Mouse (Mus musculus) embryonic fibroblast, embryonic 13.5 days (primary cell): ENCODE measurements around the gene Celsr2. TPM values are rescaled to one million over a fixed set of nuclear protein-coding genes. Genes with fewer than 3 reads are reported as not detected.
A peak's percentile ranks its signal among the peaks of the same experiment; 100 is the strongest.

ENCODE experiments used
- H3K27ac ChIP-seq: 2 replicates; pipeline ENCODE4 v1.5.1; 2012; ENCODE audit warnings: low read length, control low read depth, inconsistent platforms; ENCODE audit not compliant: insufficient read depth
- H3K4me1 ChIP-seq: 2 replicates; pipeline ENCODE4 v1.6.1; 2011; ENCODE audit warnings: low read length; ENCODE audit not compliant: control insufficient read depth, insufficient read depth
- H3K4me3 ChIP-seq: 2 replicates; pipeline ENCODE4 v1.5.1; 2011; ENCODE audit warnings: mild to moderate bottlenecking, control low read depth, low read length; ENCODE audit not compliant: insufficient read depth
- CTCF ChIP-seq: IDR thresholded peaks from 2 replicates; pipeline ENCODE4 v1.5.1; 2011; ENCODE audit warnings: mild to moderate bottlenecking, control low read depth, low read length, moderate library complexity, borderline replicate concordance; ENCODE audit not compliant: insufficient read depth
- POLR2A ChIP-seq: IDR thresholded peaks from 2 replicates; pipeline ENCODE4 v1.6.1; 2011; ENCODE audit warnings: low read depth, mild to moderate bottlenecking, control low read depth, low read length, moderate library complexity
- polyA plus RNA-seq: library from polyadenylated mRNA; stranded (reverse); fragments of >200 nt; gene quantifications from 2 replicates; pipeline ENCODE4 v1.2.4, GENCODE M21; 2011; ENCODE audit warnings: low read depth; ENCODE audit not compliant: missing spikeins, insufficient read length

Celsr2 gene
- polyA plus RNA-seq, 1 experiment: 1.8 TPM

- H3K4me3 ChIP-seq: peak overlapping the region; percentile 14
- no peak; the same call in 1 of the 2 replicates for TF ChIP-seq POLR2A
- no peak for TF ChIP-seq CTCF
- peak overlapping the region; percentile 73 for H3K27ac ChIP-seq
- peaks cover 9% of the 10 kb centered on the region for H3K4me1 ChIP-seq
Observed at GRCm38 (mm10) chr3:108381945-108382875, 33.1 kb downstream of the Celsr2 start.

- Histone ChIP-seq H3K27ac (no peak overlapping the region), H3K4me1 (peaks cover 9% of the 10 kb centered on the region), H3K4me3 (no peak overlapping the region)
- TF ChIP-seq CTCF: peak; percentile 81
- no peak for TF ChIP-seq POLR2A
Observed at GRCm38 (mm10) chr3:108380695-108381094, 34.7 kb downstream of the Celsr2 start.

GRCm38 (mm10) chr3:108378875-108379663 is 36.3 kb downstream of the Celsr2 start:
- Histone ChIP-seq H3K27ac (no peak overlapping the region), H3K4me3 (no peak overlapping the region), H3K4me1 (peaks cover 9% of the 10 kb centered on the region)
- TF ChIP-seq CTCF: no peak
- TF ChIP-seq POLR2A: no peak

- TF ChIP-seq CTCF: no peak
- Histone ChIP-seq H3K4me1 (peaks cover 9% of the 10 kb centered on the region), H3K4me3 (no peak overlapping the region), H3K27ac (no peak overlapping the region)
Observed at GRCm38 (mm10) chr3:108372691-108373090, 42.7 kb downstream of the Celsr2 start.

GRCm38 (mm10) chr3:108372274-108372673 is 43.1 kb downstream of the Celsr2 start:
- H3K4me3 ChIP-seq: no peak overlapping the region
- no peak overlapping the region for H3K27ac ChIP-seq
- TF ChIP-seq POLR2A: no peak
- no peak for TF ChIP-seq CTCF
- peaks cover 9% of the 10 kb centered on the region for H3K4me1 ChIP-seq

GRCm38 (mm10) chr3:108368721-108369120 is 46.6 kb downstream of the Celsr2 start:
- peaks cover 9% of the 10 kb centered on the region for H3K4me1 ChIP-seq
- H3K27ac ChIP-seq: no peak overlapping the region
- no peak overlapping the region for H3K4me3 ChIP-seq
- no peak for TF ChIP-seq CTCF

- peaks cover 7% of the 10 kb centered on the region for H3K4me1 ChIP-seq
- H3K4me3 ChIP-seq: no peak overlapping the region
- TF ChIP-seq POLR2A (no peak), CTCF (no peak)
- H3K27ac ChIP-seq: no peak overlapping the region
Observed at GRCm38 (mm10) chr3:108367828-108368227, 47.5 kb downstream of the Celsr2 start.

- no peak for TF ChIP-seq POLR2A
- no peak for TF ChIP-seq CTCF
- Histone ChIP-seq H3K27ac (no peak overlapping the region), H3K4me1 (peaks cover 2% of the 10 kb centered on the region; the same call in 1 of the 2 replicates), H3K4me3 (no peak overlapping the region)
Observed at GRCm38 (mm10) chr3:108367173-108367572, 48.2 kb downstream of the Celsr2 start.

GRCm38 (mm10) chr3:108364270-108364995 is 50.9 kb downstream of the Celsr2 start, which contains the start of gene Mybphl:
Gene Mybphl, plus strand, starts transcription at chr3:108364911.
- H3K27ac ChIP-seq: no peak within 1 kb of the TSS

More at GRCm38 (mm10) chr3:108364270-108364995, 50.9 kb downstream of the Celsr2 start, which contains the start of gene Mybphl:
- Histone ChIP-seq H3K4me3 (no peak within 1 kb of the TSS), H3K4me1 (no peaks in the 10 kb centered on the region)
- TF ChIP-seq CTCF (no peak), POLR2A (no peak)
